ENCODE assay signal across 24 mouse cellular contexts in genomic region chr6:137757891-137758290, GRCm38 (mm10).
"Had no signal": no experiment of that assay in that cellular context is flagged by ENCODE, and none has a peak within 500 bp of the region (broad histone marks: within the 10 kb centered on the region; RNA-seq: fewer than 3 reads in every experiment).

No protein-coding gene starts in this region.

- H3K9ac ChIP-seq: limb, embryonic 13.5 days; liver, embryonic 14.5 days; liver, postnatal 0 days; lung, embryonic 14.5 days; neural tube, embryonic 12.5 days; neural tube, embryonic 15.5 days; stomach, embryonic 15.5 days had no signal

- DNase-seq: kidney, adult 11 months; kidney, postnatal 25 days; layer of hippocampus, adult 9-11 months; liver; liver, postnatal 0 days; lung, embryonic 14.5 days; midbrain, embryonic 14.5 days; retina, postnatal 1 day; right cerebral cortex, postnatal 25 days; spleen, adult 18-20 months; thymus, adult 2 months; thymus, postnatal 14 days; thymus, postnatal 4 days had no signal

- H3K27me3 ChIP-seq: limb, embryonic 13.5 days; megakaryocyte, embryonic 14.5 days; neural tube, embryonic 12.5 days; neural tube, embryonic 15.5 days; stomach, embryonic 15.5 days had no signal

- H3K4me3 ChIP-seq: layer of hippocampus, adult 2 months; limb, embryonic 10.5 days; limb, embryonic 13.5 days; megakaryocyte, embryonic 14.5 days; midbrain, embryonic 10.5 days; neural tube, embryonic 12.5 days; neural tube, embryonic 15.5 days; stomach, embryonic 15.5 days had no signal

- H3K27ac ChIP-seq: kidney, postnatal 0 days; layer of hippocampus, adult 2 months; limb, embryonic 10.5 days; limb, embryonic 13.5 days; liver, embryonic 14.5 days; midbrain, embryonic 10.5 days; neural tube, embryonic 12.5 days; neural tube, embryonic 15.5 days; stomach, embryonic 15.5 days had no signal

- H3K4me2 ChIP-seq: limb, embryonic 13.5 days; lung, embryonic 14.5 days; neural tube, embryonic 12.5 days; neural tube, embryonic 15.5 days; stomach, embryonic 15.5 days had no signal

- ATAC-seq: liver, postnatal 0 days; lung, postnatal 0 days had no signal

- H3K36me3 ChIP-seq: limb, embryonic 10.5 days; limb, embryonic 13.5 days; midbrain, embryonic 10.5 days; neural tube, embryonic 12.5 days; neural tube, embryonic 15.5 days; stomach, embryonic 15.5 days had no signal

- H3K9me3 ChIP-seq: limb, embryonic 10.5 days; limb, embryonic 13.5 days; midbrain, embryonic 10.5 days; neural tube, embryonic 12.5 days; neural tube, embryonic 15.5 days; stomach, embryonic 15.5 days had no signal
